Mouse (Mus musculus) testis, adult 2 months (tissue): ENCODE measurements around the gene Agrp. TPM values are rescaled to one million over a fixed set of nuclear protein-coding genes. Genes with fewer than 3 reads are reported as not detected.

Experiments used
- H3K27ac ChIP-seq: fragments of 200-500 bp; 2 replicates; pipeline ENCODE4 v1.5.1; 2012; ENCODE audit warnings: low read depth, low read length; ENCODE audit not compliant: control insufficient read depth, insufficient read depth
- H3K27me3 ChIP-seq: fragments of 200-500 bp; 2 replicates; pipeline ENCODE4 v1.6.1; 2012; ENCODE audit warnings: mild to moderate bottlenecking, low read length, moderate library complexity; ENCODE audit not compliant: control insufficient read depth, insufficient read depth
- H3K36me3 ChIP-seq: fragments of 200-500 bp; 2 replicates; pipeline ENCODE4 v1.6.1; 2012; ENCODE audit warnings: mild to moderate bottlenecking, low read length; ENCODE audit not compliant: control insufficient read depth, insufficient read depth
- H3K4me1 ChIP-seq: fragments of 200-500 bp; 2 replicates; pipeline ENCODE4 v1.6.1; 2012; ENCODE audit warnings: low read length; ENCODE audit not compliant: control insufficient read depth, insufficient read depth
- H3K4me3 ChIP-seq: fragments of 200-500 bp; 2 replicates; pipeline ENCODE4 v1.5.1; 2012; ENCODE audit warnings: low read depth, mild to moderate bottlenecking, low read length, moderate library complexity, mixed read lengths; ENCODE audit not compliant: control insufficient read depth
- CTCF ChIP-seq: fragments of 200-500 bp; IDR thresholded peaks from 2 replicates; pipeline ENCODE4 v1.5.1; 2012; ENCODE audit warnings: low read depth, mild to moderate bottlenecking, inconsistent platforms, low read length, moderate library complexity; ENCODE audit not compliant: control insufficient read depth, insufficient read depth, insufficient replicate concordance
- POLR2A ChIP-seq: fragments of 200-500 bp; IDR thresholded peaks from 2 replicates; pipeline ENCODE4 v1.6.1; 2012; ENCODE audit warnings: low read depth, mild to moderate bottlenecking, inconsistent platforms, low read length, moderate library complexity; ENCODE audit not compliant: control insufficient read depth
- polyA plus RNA-seq: library from polyadenylated mRNA; depleted of rRNA; stranded (reverse); fragments of >200 nt; gene quantifications from 2 replicates; pipeline ENCODE4 v1.2.3, GENCODE M21; 2012

Gene Agrp
- polyA plus RNA-seq, 1 experiment: not detected

GRCm38 (mm10) chr8:105634771-105635458 is 2.3 kb downstream of the Agrp start:
- Histone ChIP-seq H3K27me3 (no peaks in the 10 kb centered on the region), H3K4me3 (no peak overlapping the region), H3K36me3 (no peaks in the 10 kb centered on the region), H3K4me1 (peaks cover 2% of the 10 kb centered on the region; the same call in 1 of the 2 replicates), H3K27ac (no peak overlapping the region)
- TF ChIP-seq CTCF (no peak), POLR2A (no peak)

GRCm38 (mm10) chr8:105629337-105629736 is 7.9 kb downstream of the Agrp start:
- Histone ChIP-seq H3K27ac (no peak overlapping the region), H3K27me3 (no peaks in the 10 kb centered on the region), H3K4me1 (no peaks in the 10 kb centered on the region), H3K4me3 (no peak overlapping the region), H3K36me3 (no peaks in the 10 kb centered on the region)
- no peak for TF ChIP-seq CTCF
- TF ChIP-seq POLR2A: no peak

GRCm38 (mm10) chr8:105626086-105626485 is 11.1 kb downstream of the Agrp start:
- Histone ChIP-seq H3K27me3 (no peaks in the 10 kb centered on the region), H3K4me1 (peaks cover 4% of the 10 kb centered on the region), H3K36me3 (no peaks in the 10 kb centered on the region), H3K4me3 (no peak overlapping the region), H3K27ac (no peak overlapping the region)
- TF ChIP-seq CTCF: no peak
- TF ChIP-seq POLR2A: no peak

- Histone ChIP-seq H3K27me3 (no peaks in the 10 kb centered on the region), H3K36me3 (no peaks in the 10 kb centered on the region), H3K4me1 (peaks cover 4% of the 10 kb centered on the region), H3K27ac (no peak overlapping the region), H3K4me3 (no peak overlapping the region)
- TF ChIP-seq POLR2A (no peak), CTCF (no peak)
Observed at GRCm38 (mm10) chr8:105624831-105625230, 12.4 kb downstream of the Agrp start.

- no peak overlapping the region for H3K27ac ChIP-seq
- no peaks in the 10 kb centered on the region for H3K36me3 ChIP-seq
- H3K4me1 ChIP-seq: peaks cover 4% of the 10 kb centered on the region
- TF ChIP-seq POLR2A: no peak
- TF ChIP-seq CTCF: no peak
- no peaks in the 10 kb centered on the region for H3K27me3 ChIP-seq
- H3K4me3 ChIP-seq: no peak overlapping the region
Observed at GRCm38 (mm10) chr8:105624401-105624800, 12.8 kb downstream of the Agrp start.

- Histone ChIP-seq H3K36me3 (no peaks in the 10 kb centered on the region), H3K27me3 (no peaks in the 10 kb centered on the region), H3K27ac (no peak overlapping the region), H3K4me1 (peaks cover 4% of the 10 kb centered on the region), H3K4me3 (no peak overlapping the region)
- TF ChIP-seq POLR2A (no peak), CTCF (no peak)
Observed at GRCm38 (mm10) chr8:105623679-105624245, 13.4 kb downstream of the Agrp start.

- H3K4me1 ChIP-seq: peaks cover 4% of the 10 kb centered on the region
- no peaks in the 10 kb centered on the region for H3K27me3 ChIP-seq
- H3K36me3 ChIP-seq: no peaks in the 10 kb centered on the region
- H3K27ac ChIP-seq: no peak overlapping the region
- TF ChIP-seq CTCF (no peak), POLR2A (no peak)
- H3K4me3 ChIP-seq: no peak overlapping the region
Observed at GRCm38 (mm10) chr8:105623118-105623517, 14.1 kb downstream of the Agrp start.
